Mouse (Mus musculus): ENCODE results near the gene Dennd1b.

- TF ChIP-seq USF1 (IDR thresholded peaks at IDR 0.05; ENCODE audit: low read depth, low read length) (no peak), MAZ (IDR thresholded peaks at IDR 0.05; ENCODE audit: low read depth, low read length) (no peak), SIN3A (IDR thresholded peaks at IDR 0.05; ENCODE audit: low read length) (no peak), CTCF (conservative IDR thresholded peaks at IDR 0.05 in 1 of 2, IDR thresholded peaks at IDR 0.05 in 1 of 2; ENCODE audit: low read depth in 2 of 2, low read length in 2 of 2) (no peak)
These were observed 44.2 kb downstream of the Dennd1b start for GRCm38 (mm10) chr1:139007475-139007874.
